Mouse (Mus musculus) limb, embryonic 14.5 days (tissue): Measurements from ENCODE around the gene Fbxo21. TPM values are rescaled to one million over a fixed set of nuclear protein-coding genes. Genes with fewer than 3 reads are reported as not detected.

Experiments
- ATAC-seq: fragments of 200-750 bp; cut with Nextera tagmentation; 2 replicates; pipeline ENCODE4 v1.8.0; 2017; ENCODE audit warnings: low read depth, moderate number of reproducible peaks, moderate TSS enrichment; ENCODE audit not compliant: low FRiP score
- DNase-seq: peaks from one replicate; pipeline ENCODE4 v3.0.0-alpha.2; 2015; ENCODE audit warnings: low spot score
- H3K27ac ChIP-seq: fragments of 300-500 bp; sonication (generic); replicated peaks from 2 replicates; pipeline ENCODE4 v1.5.1; 2014; ENCODE audit warnings: low read depth, mild to moderate bottlenecking, low read length, moderate library complexity, mixed read lengths
- H3K27me3 ChIP-seq: fragments of 300-500 bp; sonication (generic); 2 replicates; pipeline ENCODE4 v1.6.1; 2014; ENCODE audit warnings: low read length, mixed read lengths; ENCODE audit not compliant: control insufficient read depth, insufficient read depth
- H3K36me3 ChIP-seq: fragments of 300-500 bp; sonication (generic); 2 replicates; pipeline ENCODE4 v1.6.1; 2014; ENCODE audit warnings: mild to moderate bottlenecking, low read length, moderate library complexity, mixed read lengths; ENCODE audit not compliant: control insufficient read depth, insufficient read depth
- H3K4me1 ChIP-seq: fragments of 300-500 bp; sonication (generic); 2 replicates; pipeline ENCODE4 v1.6.1; 2014; ENCODE audit warnings: antibody characterized with exemption, low read length, mixed read lengths; ENCODE audit not compliant: control insufficient read depth, insufficient read depth
- H3K4me2 ChIP-seq: fragments of 300-500 bp; sonication (generic); replicated peaks from 2 replicates; pipeline ENCODE4 v1.6.1; 2014; ENCODE audit warnings: low read depth, mild to moderate bottlenecking, low read length, moderate library complexity; ENCODE audit not compliant: severe bottlenecking
- H3K4me3 ChIP-seq: fragments of 300-500 bp; sonication (generic); replicated peaks from 2 replicates; pipeline ENCODE4 v1.5.1; 2014; ENCODE audit warnings: low read length
- H3K9ac ChIP-seq: fragments of 300-500 bp; sonication (generic); 2 replicates; pipeline ENCODE4 v1.6.1; 2014; ENCODE audit warnings: mild to moderate bottlenecking, low read depth, low read length, moderate library complexity; ENCODE audit not compliant: severe bottlenecking
- H3K9me3 ChIP-seq: fragments of 300-500 bp; sonication (generic); 2 replicates; pipeline ENCODE4 v1.6.1; 2016; ENCODE audit warnings: low read length; ENCODE audit not compliant: control insufficient read depth
- POLR2A ChIP-seq: fragments of 200-500 bp; IDR thresholded peaks from 2 replicates; pipeline ENCODE4 v1.8.0; 2012; ENCODE audit warnings: inconsistent platforms, mild to moderate bottlenecking, moderate library complexity, borderline replicate concordance; ENCODE audit not compliant: insufficient read depth, insufficient read length; ENCODE audit errors: extremely low read depth
- WGBS: fragments of 180-500 bp; shearing (Covaris S2); extraction: QIAGEN DNeasy Blood & Tissue Kit; methylation state at CpG from one replicate; pipeline ENCODE4 v1.1.7; 2014; 5-methylcytosine and 5-hydroxymethylcytosine counted together
- polyA plus RNA-seq, 2 experiments: library from polyadenylated mRNA; depleted of rRNA in 1 of 2; stranded (reverse) in 1 of 2; unstranded in 1 of 2; fragments of >200 nt; fragmentation: Nextera tagmentation in 1 of 2; extraction: Ambion mirVana in 1 of 2; gene quantifications; 2 replicates each; pipeline versions ENCODE4 v1.2.1 to v1.2.3; 2012 to 2014

Gene Fbxo21
- polyA plus RNA-seq, 2 experiments = 44.2 to 52.5 TPM

DNA sequence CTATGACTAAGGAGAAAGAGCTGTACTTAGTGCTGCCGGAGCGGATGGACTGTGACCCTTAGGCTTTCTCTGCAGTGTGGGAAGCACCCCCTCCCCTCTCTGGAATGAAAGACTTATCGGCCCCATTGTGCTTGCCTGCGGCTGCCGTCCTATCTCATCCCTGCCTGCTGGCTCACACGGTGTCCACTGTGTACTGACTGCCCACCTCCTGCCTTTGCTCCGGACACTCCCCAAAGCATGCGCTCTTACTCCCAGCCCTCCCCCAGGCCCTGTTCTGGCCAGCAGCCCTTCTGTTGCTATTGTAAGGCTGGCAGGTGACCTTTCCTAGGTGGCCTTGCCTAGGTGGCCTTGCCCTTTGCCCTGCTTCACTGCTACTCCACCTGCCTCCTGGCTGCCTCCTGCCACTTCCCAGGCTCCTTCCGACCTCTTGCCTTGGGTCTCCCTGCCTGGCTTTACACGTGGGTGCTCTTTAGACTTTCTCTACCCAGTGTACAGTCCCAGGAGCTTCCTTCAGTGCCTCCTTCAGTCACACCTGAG is 21.0 kb downstream of the Fbxo21 start:
- no peak overlapping the region for H3K4me2 ChIP-seq
- H3K4me1 ChIP-seq = no peaks in the 10 kb centered on the region
- H3K36me3 ChIP-seq = peaks cover 94% of the 10 kb centered on the region
- H3K27me3 ChIP-seq = no peaks in the 10 kb centered on the region
- H3K9ac ChIP-seq = no peak overlapping the region
- H3K4me3 ChIP-seq = no peak overlapping the region
- no peak for TF ChIP-seq POLR2A
- ATAC-seq (no peak), DNase-seq (no peak)
- no peaks in the 10 kb centered on the region for H3K9me3 ChIP-seq
- no peak overlapping the region for H3K27ac ChIP-seq
- 87% methylated on average over 10 of the region's 10 CpGs for WGBS

DNA sequence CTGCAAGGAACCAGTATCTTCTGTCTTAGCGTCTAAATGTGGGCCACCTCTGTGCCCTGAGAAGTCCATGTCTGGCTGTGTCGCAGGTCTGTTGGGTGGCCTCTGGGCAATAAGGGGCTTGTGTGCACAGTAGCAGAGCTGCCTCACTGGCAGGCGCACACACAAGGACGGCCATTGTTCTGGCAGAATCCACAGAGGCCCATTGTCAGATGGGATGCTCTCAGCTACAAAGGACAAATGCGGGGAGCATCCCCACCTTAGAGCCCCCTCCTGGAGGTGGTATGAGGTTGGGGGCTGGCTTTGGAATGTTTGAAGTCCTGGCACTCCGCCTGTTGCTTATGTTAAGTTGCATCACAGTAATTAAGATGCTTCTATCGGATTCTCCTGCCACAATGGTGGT is 22.5 kb downstream of the Fbxo21 start:
- H3K27ac ChIP-seq = no peak overlapping the region
- H3K9me3 ChIP-seq = no peaks in the 10 kb centered on the region
- no peaks in the 10 kb centered on the region for H3K4me1 ChIP-seq
- H3K4me3 ChIP-seq = no peak overlapping the region
- H3K4me2 ChIP-seq = no peak overlapping the region
- TF ChIP-seq POLR2A = no peak
- 83% methylated on average over 7 of the region's 7 CpGs for WGBS
- H3K9ac ChIP-seq = no peak overlapping the region
- no peaks in the 10 kb centered on the region for H3K27me3 ChIP-seq
- peaks cover 98% of the 10 kb centered on the region for H3K36me3 ChIP-seq
- DNase-seq (no peak), ATAC-seq (no peak)

DNA sequence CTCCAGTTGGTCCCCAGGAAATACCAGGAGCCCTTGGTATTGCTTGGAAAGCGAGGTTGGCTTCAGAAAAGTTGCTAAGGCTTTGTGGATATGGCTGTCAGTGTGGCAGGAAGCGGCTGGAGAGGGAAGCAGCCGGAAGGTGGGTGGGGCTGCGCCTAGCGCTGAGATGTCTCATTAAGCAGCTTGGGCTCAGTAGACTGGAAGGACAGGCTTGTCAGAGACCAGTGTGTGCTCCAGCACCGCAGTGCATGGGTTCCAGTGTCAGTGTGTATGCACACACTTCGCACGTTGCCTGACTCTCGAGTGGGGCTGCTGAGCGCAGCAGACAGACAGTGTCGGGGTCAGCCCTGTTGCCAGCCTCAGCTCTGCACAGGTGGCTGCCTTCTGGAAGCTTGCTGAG is 23.1 kb downstream of the Fbxo21 start:
- TF ChIP-seq POLR2A = no peak
- Histone ChIP-seq H3K4me3 (no peak overlapping the region), H3K4me2 (no peak overlapping the region), H3K4me1 (no peaks in the 10 kb centered on the region), H3K27me3 (no peaks in the 10 kb centered on the region), H3K9ac (no peak overlapping the region), H3K27ac (no peak overlapping the region), H3K36me3 (peaks cover 97% of the 10 kb centered on the region), H3K9me3 (no peaks in the 10 kb centered on the region)
- DNase-seq = no peak
- no peak for ATAC-seq
- WGBS = 89% methylated on average over 11 of the region's 11 CpGs

DNA sequence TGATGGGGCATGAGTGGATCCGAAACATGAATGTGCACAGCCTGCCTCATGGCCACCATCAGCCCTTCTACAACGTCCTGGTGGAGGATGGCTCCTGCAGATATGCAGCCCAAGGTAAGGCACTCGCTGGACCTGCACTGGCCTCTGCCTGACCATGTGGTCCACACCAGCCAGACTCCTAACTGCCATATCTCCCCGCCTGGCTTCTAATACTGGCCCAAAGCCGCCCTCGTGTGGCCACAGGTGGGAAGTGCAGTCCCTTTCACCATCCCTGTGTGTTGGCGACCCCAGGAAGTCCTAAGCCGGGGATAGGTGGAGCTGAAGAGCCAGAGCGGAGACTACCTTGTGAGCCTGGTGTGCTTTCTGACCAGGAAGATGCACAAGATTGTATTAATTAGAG is 25.5 kb downstream of the Fbxo21 start:
- H3K4me2 ChIP-seq = no peak overlapping the region
- 39% methylated on average over 9 of the region's 9 CpGs for WGBS
- no peak overlapping the region for H3K27ac ChIP-seq
- no peak for TF ChIP-seq POLR2A
- H3K4me3 ChIP-seq = no peak overlapping the region
- H3K27me3 ChIP-seq = no peaks in the 10 kb centered on the region
- no peaks in the 10 kb centered on the region for H3K4me1 ChIP-seq
- no peaks in the 10 kb centered on the region for H3K9me3 ChIP-seq
- peak; percentile 51 for DNase-seq
- no peak for ATAC-seq
- H3K36me3 ChIP-seq = peaks cover 96% of the 10 kb centered on the region
- H3K9ac ChIP-seq = no peak overlapping the region

DNA sequence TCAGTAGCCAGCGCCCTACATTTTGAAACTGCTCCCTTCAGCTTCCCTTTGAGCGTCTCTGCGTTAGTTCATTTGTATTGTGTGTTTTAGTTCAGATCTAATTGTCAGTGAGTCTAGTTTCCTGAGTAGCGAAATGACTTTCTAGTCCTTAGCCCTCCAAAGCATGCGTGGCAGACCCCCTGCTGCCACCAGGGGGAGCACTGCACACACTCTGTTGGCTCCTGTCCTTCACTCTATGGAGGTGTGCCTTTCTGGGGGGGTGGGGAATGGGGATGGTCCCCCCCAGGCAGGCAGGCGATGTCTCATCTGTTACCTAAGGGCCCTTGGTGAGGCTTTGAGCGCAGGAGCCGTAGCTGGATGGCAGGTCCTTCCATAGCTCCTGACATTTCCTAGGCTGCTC is 28.1 kb downstream of the Fbxo21 start:
- no peaks in the 10 kb centered on the region for H3K4me1 ChIP-seq
- H3K36me3 ChIP-seq = peaks cover 94% of the 10 kb centered on the region
- H3K9ac ChIP-seq = no peak overlapping the region
- WGBS = 72% methylated on average over 8 of the region's 8 CpGs
- no peak for TF ChIP-seq POLR2A
- no peaks in the 10 kb centered on the region for H3K27me3 ChIP-seq
- H3K4me3 ChIP-seq = no peak overlapping the region
- DNase-seq (peak; percentile 37), ATAC-seq (no peak)
- H3K27ac ChIP-seq = no peak overlapping the region
- no peaks in the 10 kb centered on the region for H3K9me3 ChIP-seq
- H3K4me2 ChIP-seq = no peak overlapping the region

DNA sequence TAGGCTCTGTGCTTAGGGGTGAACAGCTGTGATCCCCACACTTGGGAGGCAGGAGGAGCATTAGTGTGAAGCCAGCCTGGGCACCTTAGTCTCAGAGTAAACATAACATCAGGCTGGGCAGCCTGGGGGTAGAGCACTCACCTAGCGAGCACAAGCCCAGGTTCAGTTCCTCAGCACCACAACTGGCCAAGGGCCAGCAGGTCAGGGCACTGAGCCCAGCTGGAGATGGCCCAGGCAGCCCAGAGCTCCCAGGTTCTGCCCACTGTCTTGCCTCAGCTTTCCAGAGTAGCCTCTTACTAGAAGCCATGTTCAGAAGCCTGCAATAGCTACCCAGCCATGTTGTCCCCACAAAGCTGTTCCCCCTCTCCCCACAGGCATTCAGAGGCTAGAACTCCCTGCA is 29.2 kb downstream of the Fbxo21 start:
- WGBS = no CpG with 5 or more reads among the region's 1 CpGs
- Histone ChIP-seq H3K36me3 (peaks cover 88% of the 10 kb centered on the region), H3K9ac (no peak overlapping the region), H3K27ac (no peak overlapping the region), H3K4me3 (no peak overlapping the region), H3K4me2 (no peak overlapping the region), H3K9me3 (no peaks in the 10 kb centered on the region), H3K27me3 (no peaks in the 10 kb centered on the region), H3K4me1 (no peaks in the 10 kb centered on the region)
- ATAC-seq (no peak), DNase-seq (no peak)
- TF ChIP-seq POLR2A = no peak
